Mouse (Mus musculus) embryonic stem cell, embryonic (primary cell): ENCODE measurements at regions not wholly inside any gene's neighbourhood (a gene's known extent, or its start where the extent isn't known, plus 50 kb on each side); places are given as distances from the start of the nearest gene placed in this dataset.

Experiments
- CTCF ChIA-PET, 4 experiments: fragments of 300-600 bp in 2 of 4; fragments of 350-600 bp in 2 of 4; sonication (Branson Sonifier 250); formaldehyde crosslinking; loops; one replicate each; lab custom pipeline; 2022; ENCODE audit warnings: inconsistent platforms in 2 of 4; lab: Charles Lee
- POLR2A ChIA-PET, 4 experiments: fragments of 300-600 bp in 2 of 4; fragments of 350-600 bp in 2 of 4; sonication (Branson Sonifier 250); formaldehyde crosslinking; loops; one replicate each; lab custom pipeline; 2022; ENCODE audit warnings: antibody characterized with exemption in 4 of 4, inconsistent platforms in 1 of 4; lab: Charles Lee

DNA sequence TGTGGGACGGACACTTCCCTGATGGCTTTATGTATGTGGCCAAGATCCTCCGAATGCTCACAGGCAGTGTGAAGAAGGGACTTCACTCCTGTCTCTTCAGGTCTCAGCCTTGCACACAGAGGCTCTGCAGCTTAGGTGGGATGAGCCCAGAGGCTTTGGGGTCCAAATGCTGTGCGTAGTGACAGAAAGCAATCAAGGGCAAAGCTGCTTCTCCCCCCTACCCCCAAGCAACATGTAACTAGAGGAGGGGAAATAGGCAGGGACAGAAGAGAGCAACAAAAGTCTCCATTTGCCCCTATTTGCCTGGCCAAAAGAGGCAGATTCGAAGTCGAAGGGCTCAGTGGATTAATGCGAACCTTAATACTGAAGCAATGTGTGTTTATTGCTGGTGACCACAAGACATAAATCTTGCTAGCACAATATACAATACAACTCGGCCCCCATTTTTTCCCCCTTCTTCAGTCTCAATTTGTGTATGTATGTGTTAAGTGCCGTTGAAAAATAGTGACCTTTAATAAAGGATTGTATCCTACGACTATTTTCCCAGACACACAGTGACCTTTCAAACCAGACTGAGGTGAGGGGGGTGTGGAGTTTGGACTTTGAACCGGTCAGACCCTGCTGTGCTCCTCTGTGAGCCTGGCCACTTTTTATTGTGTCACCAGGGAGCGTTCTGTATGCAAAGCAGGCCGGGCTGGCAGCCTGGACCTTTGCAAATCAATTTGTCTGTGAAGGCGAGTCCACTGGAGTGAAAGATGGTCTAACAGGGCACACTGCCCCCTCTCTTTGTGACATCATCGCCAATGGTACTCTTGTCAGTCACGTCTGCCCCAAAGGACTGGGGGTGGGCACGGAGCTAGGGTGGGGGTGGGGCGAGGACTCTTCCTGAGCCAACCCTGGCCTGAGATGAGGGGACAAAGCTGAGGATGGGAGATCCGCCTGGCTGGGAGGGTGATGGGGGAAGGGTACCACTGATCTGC is 208.6 kb downstream of the Bcl11a start:
- CTCF ChIA-PET, result no interaction called here
- POLR2A ChIA-PET, result interaction anchor here in 2 of 4 experiments (0.7 to 1.6 kb wide), 2 partner anchors 9 to 20 kb away, joined by 3 to 5 read pairs; no protein-coding TSS in a partner anchor

DNA sequence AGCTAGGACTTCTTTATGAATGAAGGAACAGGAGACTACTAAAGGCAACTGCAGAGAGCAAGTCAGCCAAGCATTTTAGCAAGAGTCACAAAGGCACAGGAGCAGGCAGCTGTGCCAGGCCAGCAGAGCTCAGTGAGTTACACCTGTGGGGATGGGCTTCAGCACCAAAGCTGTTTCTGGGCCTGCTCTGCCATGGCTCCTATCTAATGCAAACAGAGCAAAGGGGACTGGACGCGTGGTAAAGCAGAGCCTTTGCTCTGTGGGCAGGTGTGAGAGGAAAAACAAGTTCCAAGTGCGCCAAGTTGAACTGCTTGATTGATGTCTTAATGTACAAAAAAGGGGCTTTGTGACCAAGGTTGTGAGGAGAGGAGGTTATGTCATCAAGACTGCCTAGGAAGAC is 215.4 kb downstream of the Bcl11a start:
- POLR2A ChIA-PET, result interaction anchor here in 1 of 4 experiments (1.4 kb wide), 1 partner anchor 14 kb away, joined by 3 read pairs; no protein-coding TSS in a partner anchor
- CTCF ChIA-PET, result interaction anchor here in 1 of 4 experiments (0.6 kb wide), 1 partner anchor 349 kb away, joined by 3 read pairs; no protein-coding TSS in a partner anchor

DNA sequence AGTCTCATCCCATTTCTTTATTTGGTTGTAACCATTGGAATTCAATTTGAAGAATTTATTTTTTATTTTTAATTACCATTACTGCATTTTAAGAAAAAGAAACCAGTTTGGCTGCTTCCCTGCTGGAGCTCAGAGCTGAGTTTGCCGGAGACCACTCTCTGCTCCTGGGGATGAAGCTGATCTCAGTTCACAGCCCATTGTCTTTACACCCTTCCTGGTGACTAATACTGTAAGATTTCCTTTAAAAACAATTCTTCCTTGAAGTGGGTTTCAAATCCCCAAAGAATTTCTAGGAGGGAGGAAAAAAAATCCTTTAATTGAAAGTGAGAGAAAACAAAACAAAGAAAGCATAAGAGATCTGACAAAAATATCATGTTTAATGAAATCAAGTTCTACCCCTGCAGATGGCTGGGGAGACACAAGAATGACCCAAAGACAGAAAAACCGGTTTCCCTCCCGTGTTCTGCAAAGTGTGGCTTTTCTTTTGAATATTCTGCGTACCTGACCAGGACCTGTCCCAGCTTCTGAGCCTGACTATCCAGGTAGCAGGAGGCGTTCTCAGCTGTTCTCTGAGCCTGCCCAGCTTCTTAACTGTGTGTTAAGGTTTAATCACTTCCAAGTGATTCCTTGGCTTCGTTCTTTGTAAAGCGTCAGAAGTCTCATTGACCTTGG is 216.1 kb downstream of the Bcl11a start:
- ChIA-PET POLR2A (no interaction called here), CTCF (no interaction called here)

DNA sequence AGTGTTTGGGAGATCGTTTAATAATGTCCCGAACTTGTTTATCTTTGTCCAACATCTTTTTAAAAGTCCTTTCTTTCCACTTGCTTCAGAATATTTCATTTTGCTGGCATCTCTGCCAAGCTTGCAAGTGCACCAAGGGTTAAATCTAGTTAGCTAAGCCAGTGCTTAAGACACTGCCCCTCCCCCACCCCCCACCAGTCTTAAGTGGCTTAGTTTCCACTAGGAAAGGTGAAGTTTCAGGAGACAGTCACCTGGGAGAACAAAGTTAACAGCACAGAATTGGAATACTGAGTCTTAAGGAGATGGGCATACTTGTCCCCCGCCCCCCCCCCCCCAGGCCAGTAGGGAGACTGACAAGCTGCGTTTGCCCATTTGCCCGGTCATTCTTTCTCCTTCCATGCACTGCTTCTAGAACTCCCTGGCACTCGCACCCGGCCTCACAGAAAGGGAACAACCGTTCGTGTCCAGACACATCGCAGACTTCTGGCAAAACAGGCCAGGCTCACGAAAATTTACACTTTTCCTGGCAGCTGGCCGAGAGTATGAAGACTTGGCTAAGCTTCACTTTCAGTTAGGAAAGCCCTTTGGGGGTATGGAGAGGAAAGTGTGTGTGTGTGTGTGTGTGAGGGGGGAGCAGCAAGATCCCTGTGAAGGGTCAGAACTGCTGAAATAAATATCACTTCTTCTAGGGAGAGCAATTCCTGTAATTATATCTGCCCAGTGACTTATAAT is 219.2 kb downstream of the Bcl11a start:
- ChIA-PET POLR2A (interaction anchor here in 1 of 4 experiments (0.8 kb wide), 1 partner anchor 10 kb away, joined by 3 read pairs; no protein-coding TSS in a partner anchor), CTCF (interaction anchor here in 1 of 4 experiments (0.5 to 0.7 kb wide), 2 partner anchors 155 to 266 kb away, joined by 3 to 7 read pairs; no protein-coding TSS in a partner anchor)

DNA sequence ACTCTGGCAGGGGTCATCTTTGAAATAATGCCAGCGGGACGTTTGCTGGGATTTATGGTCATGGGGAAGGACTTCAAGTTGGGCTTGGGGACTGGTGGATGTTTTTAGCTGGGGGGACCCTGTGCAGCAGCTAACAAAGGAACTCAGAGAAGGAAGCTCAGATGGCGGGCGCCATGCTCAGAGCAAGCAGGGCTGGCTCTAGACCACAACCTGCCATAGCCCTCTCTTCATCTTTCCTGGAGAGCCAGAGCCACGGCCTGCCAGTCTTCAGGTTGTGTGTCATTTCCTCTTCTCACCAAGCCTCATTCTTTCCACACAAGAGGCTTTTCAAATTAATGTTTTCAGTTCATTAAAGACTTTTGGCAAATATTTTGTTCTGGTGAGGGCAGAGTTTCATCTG is 219.9 kb downstream of the Bcl11a start:
- ChIA-PET CTCF (no interaction called here), POLR2A (no interaction called here)

DNA sequence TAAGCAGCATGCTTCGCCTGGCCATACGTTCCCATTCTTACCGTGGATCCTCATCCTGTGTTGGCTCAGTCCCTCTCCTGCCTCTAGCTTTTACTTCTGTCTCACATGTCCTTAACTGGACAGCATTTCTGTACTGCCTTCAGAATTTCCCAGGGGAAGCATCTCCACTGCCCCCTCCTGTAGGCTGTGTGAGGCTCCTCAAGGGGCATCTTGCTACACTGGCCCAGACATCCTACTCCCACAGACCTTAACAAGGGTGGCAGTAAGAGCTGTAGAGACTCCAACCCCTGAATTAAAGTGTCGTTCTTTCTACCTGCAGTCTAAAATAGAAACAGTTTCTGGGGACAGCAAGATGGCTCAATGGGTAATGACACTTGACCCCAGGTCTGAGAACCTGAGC is 222.5 kb downstream of the Bcl11a start:
- POLR2A ChIA-PET, result interaction anchor here in 2 of 4 experiments (1.3 to 1.7 kb wide), 3 partner anchors 8 to 70 kb away, joined by 3 to 4 read pairs (median 3); no protein-coding TSS in a partner anchor
- CTCF ChIA-PET, result no interaction called here

DNA sequence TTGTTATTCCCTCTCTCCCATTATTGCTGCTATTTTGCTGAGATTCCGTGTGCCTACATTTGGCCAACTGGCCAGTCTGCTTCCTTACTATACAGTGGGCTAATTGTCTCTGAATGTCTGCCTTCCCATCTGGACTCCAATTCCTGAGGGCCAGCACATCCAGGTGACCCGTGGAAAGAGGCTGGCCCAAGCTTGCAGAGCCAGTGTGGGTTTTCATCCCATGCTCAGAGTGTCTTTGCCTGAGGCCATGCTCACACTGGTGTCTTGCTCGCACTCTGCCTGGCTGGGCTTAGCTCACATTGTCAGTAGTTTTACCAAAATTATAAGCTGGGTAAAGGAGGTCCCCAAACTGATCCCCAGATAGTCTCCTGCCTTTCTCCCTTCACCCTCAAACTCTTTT is 223.3 kb downstream of the Bcl11a start:
- POLR2A ChIA-PET, result interaction anchor here in 1 of 4 experiments (0.7 kb wide), 1 partner anchor 14 kb away, joined by 3 read pairs; no protein-coding TSS in a partner anchor
- CTCF ChIA-PET, result interaction anchor here in 1 of 4 experiments (0.6 kb wide), 1 partner anchor 745 kb away, joined by 3 read pairs; no protein-coding TSS in a partner anchor

DNA sequence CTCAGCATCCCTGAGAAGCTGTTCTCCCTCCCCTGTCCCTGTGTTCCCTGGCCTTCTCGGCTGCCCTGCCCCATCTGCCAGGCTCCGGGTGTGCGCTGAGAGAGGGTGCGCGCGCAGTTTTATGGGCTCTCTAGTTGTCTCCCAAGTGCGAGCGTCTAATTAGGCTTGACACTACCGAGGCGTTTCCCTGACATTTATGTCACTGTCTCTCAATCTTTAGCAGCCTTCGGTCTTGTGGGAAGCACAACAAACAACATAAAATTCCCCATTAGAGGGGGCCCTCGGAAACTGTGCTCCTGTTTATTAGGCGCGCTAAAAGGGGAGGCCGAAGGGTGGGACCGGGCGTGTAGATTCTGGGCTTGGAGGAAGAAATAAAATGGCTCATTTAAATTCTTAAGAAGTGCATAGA is 227.3 kb downstream of the Bcl11a start:
- POLR2A ChIA-PET, result interaction anchor here in 1 of 4 experiments (0.7 to 0.8 kb wide), 3 partner anchors 48 to 1564 kb away, joined by 3 to 4 read pairs (median 3); no protein-coding TSS in a partner anchor
- CTCF ChIA-PET, result no interaction called here

DNA sequence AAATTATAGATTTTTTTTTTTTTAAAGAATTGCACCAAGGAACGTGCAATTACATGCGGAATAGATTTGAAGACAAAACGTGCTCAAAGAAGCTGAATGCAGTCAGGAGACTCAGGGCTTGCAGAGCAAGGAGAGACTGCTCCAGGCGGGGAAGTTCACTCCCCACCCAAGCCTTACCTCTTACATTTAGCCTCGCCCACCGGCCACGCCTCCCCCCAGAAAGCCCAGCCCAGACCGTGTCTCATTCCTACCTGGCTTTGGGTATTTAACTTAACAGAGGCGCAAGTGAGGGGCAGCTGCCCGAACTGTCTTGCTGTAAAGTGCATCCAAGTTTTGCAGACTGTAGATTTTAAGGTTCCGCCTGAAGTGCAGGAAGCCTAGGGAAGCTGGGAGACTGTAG is 227.8 kb downstream of the Bcl11a start:
- ChIA-PET POLR2A (interaction anchor here in 2 of 4 experiments (0.7 to 1.4 kb wide), 3 partner anchors 103 to 1564 kb away, joined by 3 to 4 read pairs (median 3); no protein-coding TSS in a partner anchor), CTCF (interaction anchor here in 1 of 4 experiments (1.1 kb wide), 1 partner anchor 224 kb away, joined by 3 read pairs; no protein-coding TSS in a partner anchor)

DNA sequence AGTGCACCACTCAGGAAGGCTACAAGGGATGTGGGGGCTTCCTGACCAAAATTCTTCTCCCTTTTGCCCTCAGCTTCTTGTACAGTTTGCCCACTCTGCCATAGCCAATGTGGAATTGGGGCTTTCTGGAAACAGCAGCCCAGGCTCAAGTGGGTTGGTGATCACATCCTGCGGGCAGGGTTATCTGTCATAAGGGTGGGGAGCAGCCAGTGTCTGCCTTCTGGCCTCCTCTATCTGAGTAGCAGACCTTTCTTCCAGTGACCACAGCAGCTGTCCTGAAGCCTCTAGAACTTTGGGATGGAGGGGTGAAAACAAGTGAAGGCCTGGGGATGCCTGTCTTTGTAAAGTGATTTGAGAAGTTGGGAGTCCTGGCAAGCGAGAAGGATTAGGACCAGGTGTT is 228.2 kb downstream of the Bcl11a start:
- POLR2A ChIA-PET, result interaction anchor here in 2 of 4 experiments (1.0 to 1.4 kb wide), 3 partner anchors 9 to 260 kb away, joined by 3 to 4 read pairs (median 3); no protein-coding TSS in a partner anchor
- CTCF ChIA-PET, result interaction anchor here in 1 of 4 experiments (1.1 kb wide), 1 partner anchor 225 kb away, joined by 3 read pairs; no protein-coding TSS in a partner anchor

DNA sequence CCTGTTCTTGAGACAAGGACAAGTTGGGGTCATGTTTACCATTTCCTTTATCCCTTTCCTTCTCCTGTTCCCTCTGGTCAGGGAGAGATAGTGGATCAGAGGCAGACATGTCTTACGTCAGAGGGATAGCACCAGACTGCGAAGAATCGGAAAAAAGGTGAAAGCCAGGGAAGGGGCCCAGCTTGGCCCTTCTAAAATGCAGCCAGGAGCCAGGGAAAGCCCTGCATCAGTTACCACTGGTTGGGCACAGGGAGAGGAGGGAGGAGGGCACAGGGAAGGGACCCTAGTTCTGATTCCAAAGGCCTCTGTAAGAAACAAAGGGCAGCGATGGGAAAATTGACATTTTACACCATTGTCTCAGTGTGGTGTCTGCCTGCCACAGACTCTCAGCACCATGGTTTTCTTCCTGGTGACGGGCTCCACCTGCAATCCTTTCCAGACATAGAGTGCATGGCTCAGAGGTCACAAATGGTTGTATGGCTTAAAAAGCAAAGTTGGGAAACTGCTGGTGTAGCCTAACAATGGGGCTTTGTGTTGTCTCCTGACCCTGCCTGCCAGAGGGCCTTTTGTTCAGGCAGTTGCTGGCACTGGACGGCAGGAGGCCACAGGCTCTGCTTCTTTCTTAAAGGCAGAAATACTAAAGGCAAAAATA is 229.9 kb downstream of the Bcl11a start:
- POLR2A ChIA-PET, result interaction anchor here in 2 of 4 experiments (1.2 to 1.4 kb wide), 2 partner anchors 8 to 11 kb away, joined by 3 to 4 read pairs; no protein-coding TSS in a partner anchor
- CTCF ChIA-PET, result no interaction called here

DNA sequence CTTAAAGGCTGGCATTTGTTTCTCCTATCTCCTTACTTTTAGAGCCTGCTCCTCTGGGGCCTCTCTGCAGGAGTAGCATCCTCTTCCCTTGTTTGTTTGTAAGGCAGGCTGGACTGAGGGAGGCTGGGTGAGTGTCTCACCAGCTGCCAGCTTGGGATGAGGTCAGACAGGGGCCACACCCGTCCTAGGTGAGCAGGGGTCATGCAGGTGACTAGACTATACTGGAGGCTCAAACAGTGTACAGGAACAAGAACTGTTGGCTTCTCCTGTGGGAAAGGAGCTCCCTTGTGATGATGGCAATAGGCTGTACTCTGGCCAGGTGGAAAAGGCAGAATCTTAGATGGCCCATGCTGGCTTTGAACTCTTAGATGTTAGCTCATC is 230.4 kb downstream of the Bcl11a start:
- ChIA-PET CTCF (no interaction called here), POLR2A (interaction anchor here in 1 of 4 experiments (1.2 kb wide), 1 partner anchor 9 kb away, joined by 4 read pairs; no protein-coding TSS in a partner anchor)

DNA sequence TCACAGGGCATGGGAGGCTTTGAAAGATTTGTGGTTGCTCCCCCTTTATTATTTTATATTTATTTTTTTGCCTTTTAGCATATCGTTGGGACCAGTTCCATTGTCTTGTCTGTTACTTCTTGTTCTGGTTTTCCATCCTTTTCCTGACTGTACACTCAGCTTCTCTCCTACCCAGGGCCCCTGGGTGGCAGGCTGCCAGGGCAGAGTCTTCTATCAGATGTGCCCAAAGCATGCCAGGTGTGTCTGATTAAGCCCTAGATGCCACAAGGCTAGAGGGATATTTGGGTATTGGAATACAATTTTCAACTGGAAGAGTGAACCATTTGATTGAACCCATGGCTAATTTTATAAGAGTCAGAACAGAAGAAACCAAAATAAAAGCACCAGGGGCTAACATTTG is 236.2 kb downstream of the Bcl11a start:
- POLR2A ChIA-PET, result no interaction called here
- CTCF ChIA-PET, result no interaction called here

DNA sequence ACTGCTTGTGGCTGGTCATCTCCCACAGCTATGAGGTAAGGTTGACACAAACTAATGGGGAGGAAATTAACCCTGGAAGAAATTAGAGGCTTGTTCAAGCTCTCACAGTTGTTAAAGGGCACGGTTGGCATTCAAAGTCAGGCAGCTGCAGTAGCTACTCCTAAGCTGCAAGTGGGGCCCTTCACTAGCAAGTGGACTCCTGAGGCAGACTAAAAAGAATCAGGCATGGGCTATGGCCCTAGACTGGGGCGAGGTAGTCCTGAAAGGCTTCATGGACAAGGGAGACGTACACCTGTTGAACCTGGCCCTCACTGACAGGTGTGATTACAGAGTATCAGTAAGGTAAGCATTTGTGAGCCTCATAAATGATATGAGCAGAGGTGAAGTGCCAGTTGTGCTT is 237.7 kb downstream of the Bcl11a start:
- ChIA-PET CTCF (no interaction called here), POLR2A (no interaction called here)

DNA sequence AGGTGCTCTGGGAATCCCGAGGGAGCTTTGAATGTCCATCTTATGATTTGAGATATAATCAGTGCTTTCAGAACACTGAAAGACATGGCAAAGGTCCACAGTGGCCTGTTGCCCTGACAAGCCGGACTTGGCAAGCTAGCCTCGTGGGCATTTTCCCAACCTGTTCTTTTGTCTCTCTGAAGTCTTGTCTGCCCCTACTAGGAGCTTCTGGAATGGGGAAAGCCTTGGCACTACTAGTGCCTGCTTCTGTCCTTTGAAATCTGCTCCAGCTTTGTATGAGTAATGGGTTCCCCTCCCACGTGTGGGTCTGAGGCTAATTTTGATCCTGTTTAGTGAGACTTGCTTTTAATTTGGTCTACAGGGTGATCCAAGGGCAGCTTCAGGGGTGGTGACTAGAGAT is 238.3 kb downstream of the Bcl11a start:
- ChIA-PET POLR2A (no interaction called here), CTCF (no interaction called here)

DNA sequence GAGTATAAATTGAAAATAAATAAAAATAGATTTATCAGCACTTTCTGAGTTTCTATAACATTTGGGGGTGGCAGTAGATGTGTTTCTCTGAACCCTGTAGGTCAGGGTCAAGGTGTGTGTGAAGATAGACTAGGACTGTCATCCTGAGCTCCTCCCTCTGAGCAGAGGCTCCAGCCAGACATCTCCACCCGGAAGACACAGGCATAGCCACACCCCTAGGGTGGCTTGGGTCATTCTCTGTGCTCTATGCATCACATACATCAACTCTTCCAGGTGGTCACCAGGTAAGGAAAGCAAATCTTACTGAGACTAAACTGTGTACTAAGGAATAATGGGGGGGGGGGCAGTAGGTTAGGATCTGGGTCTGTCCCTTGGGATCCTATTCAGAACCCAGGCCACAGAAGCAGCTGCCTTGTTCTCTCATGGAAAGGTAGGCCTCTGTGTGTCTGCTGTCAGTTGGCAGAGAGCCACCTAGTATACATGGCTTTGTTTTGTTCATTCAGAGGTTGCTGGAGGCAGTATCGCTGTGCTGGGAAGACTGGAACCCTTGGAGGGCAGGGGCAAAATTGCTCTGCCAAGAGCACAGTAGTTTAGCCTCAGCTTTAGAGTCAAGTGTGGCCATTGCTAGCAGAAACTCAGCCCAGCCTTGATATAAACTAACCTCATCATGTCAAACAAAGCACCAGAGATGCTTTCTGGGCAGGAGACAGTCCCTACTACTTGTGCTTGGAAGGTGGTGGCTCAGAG is 240.3 kb downstream of the Bcl11a start:
- POLR2A ChIA-PET, result interaction anchor here in 1 of 4 experiments (0.7 kb wide), 1 partner anchor 19 kb away, joined by 3 read pairs; no protein-coding TSS in a partner anchor

DNA sequence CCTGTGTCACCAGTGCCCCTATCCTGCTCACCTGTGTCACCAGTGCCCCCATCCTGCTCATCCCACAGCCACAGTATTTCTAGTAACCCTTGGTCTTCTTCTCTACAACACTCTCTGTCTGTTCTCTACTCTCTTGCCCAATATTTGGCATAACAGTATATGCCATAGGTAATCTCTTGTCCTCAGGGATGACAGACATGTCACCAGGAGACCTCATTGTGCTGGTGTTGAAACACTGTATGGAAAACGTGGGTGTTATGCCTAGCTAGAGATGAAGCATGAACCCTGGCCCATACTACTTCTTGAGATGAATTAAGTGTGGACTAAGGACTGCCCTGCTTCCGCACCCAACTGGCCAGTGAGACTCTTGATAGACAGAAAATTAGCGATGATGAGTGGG is 241.4 kb downstream of the Bcl11a start:
- ChIA-PET POLR2A (no interaction called here), CTCF (no interaction called here)

More for the DNA sequence above, 240.3 kb downstream of the Bcl11a start:
- CTCF ChIA-PET, result no interaction called here
